Mouse (Mus musculus) stomach, postnatal 0 days (tissue): ENCODE data around the gene Tmem120b.
A peak's percentile ranks its signal among the peaks of the same experiment; 100 is the strongest.

ENCODE experiments used
- CTCF ChIP-seq: IDR thresholded peaks from 2 replicates; pipeline ENCODE4 v1.5.1; 2016; ENCODE audit warnings: antibody characterized with exemption, low read depth, mild to moderate bottlenecking, moderate library complexity
- EP300 ChIP-seq: optimal IDR thresholded peaks from 2 replicates; pipeline ENCODE3; 2016; ENCODE audit warnings: antibody characterized with exemption

DNA sequence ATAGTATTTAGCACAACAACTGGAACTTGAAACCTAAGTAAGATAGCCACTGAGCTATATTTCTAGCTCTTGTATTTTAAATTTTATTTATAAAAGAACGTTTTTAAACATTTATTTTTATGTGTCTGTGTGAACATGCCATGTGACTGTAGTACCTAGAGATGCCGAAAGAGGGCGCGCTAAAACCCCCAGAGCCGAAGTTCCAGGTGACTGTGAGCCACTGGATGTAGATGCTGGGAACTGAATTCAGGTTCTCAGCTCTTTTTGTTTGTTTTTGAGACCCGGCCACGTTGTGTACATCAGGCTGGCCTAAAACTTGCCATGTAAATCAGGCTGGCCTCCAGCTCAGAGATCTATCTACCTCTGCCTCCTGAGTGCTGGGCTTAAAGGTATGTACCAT is 24.4 kb upstream of the Tmem120b start:
- peak; percentile 69 for TF ChIP-seq CTCF
- no peak for TF ChIP-seq EP300
